Mouse (Mus musculus) macrophage (primary cell): ENCODE data around the gene Ift22. TPM values are rescaled to one million over a fixed set of nuclear protein-coding genes. Genes with fewer than 3 reads are reported as not detected.

Experiments used
- H3K27ac ChIP-seq: fragments of 350-480 bp; formaldehyde crosslinking; 2 replicates; pipeline ENCODE4 v1.9.0; 2021
- H3K36me3 ChIP-seq: fragments of 350-480 bp; formaldehyde crosslinking; 2 replicates; pipeline ENCODE4 v1.9.0; 2021; ENCODE audit errors: inconsistent target
- H3K4me3 ChIP-seq: fragments of 350-480 bp; formaldehyde crosslinking; 2 replicates; pipeline ENCODE4 v1.9.0; 2021; ENCODE audit errors: inconsistent target
- H3K79me2 ChIP-seq: fragments of 350-480 bp; formaldehyde crosslinking; 2 replicates; pipeline ENCODE4 v1.9.0; 2021; ENCODE audit errors: inconsistent target
- WGBS: methylation state at CpG from one replicate; pipeline ENCODE4 v1.1.7; 2026; ENCODE audit warnings: inconsistent platforms; ENCODE audit not compliant: missing documents; 5-methylcytosine and 5-hydroxymethylcytosine counted together
- polyA plus RNA-seq: library from polyadenylated mRNA; stranded (reverse); fragments of 250-400 nt; gene quantifications from 3 replicates; pipeline ENCODE4 v1.2.4, GENCODE M21; 2018; ENCODE audit warnings: inconsistent platforms
- total RNA-seq, 78 experiments: library from RNA; depleted of rRNA; stranded (reverse); fragments of 250-400 nt; gene quantifications; 1 replicate in 9 of 78; 2 replicates in 24 of 78; 3 replicates in 43 of 78; 4 replicates in 2 of 78; pipeline ENCODE4 v1.2.4; 2018; ENCODE audit warnings: inconsistent platforms in 56 of 78

Ift22 gene
- 10 to 100 TPM in 22 of 26 experiments, 1 to 10 TPM in 4; 4.6 to 71.3 (median 30.8) TPM for total RNA-seq (2018; cell fraction: chromatin; rRNA removed)
- 10 to 100 TPM; 14.9 to 60.6 (median 30.4) TPM for total RNA-seq (2018; cell fraction: cytosol; rRNA removed)
- 10 to 100 TPM in 23 of 26 experiments, 1 to 10 TPM in 3; 4.8 to 55.6 (median 24.6) TPM for total RNA-seq (2018; cell fraction: nucleus; rRNA removed)
- 17.1 to 26.4 TPM (median 22.7 TPM) in 3 replicates for polyA plus RNA-seq

DNA sequence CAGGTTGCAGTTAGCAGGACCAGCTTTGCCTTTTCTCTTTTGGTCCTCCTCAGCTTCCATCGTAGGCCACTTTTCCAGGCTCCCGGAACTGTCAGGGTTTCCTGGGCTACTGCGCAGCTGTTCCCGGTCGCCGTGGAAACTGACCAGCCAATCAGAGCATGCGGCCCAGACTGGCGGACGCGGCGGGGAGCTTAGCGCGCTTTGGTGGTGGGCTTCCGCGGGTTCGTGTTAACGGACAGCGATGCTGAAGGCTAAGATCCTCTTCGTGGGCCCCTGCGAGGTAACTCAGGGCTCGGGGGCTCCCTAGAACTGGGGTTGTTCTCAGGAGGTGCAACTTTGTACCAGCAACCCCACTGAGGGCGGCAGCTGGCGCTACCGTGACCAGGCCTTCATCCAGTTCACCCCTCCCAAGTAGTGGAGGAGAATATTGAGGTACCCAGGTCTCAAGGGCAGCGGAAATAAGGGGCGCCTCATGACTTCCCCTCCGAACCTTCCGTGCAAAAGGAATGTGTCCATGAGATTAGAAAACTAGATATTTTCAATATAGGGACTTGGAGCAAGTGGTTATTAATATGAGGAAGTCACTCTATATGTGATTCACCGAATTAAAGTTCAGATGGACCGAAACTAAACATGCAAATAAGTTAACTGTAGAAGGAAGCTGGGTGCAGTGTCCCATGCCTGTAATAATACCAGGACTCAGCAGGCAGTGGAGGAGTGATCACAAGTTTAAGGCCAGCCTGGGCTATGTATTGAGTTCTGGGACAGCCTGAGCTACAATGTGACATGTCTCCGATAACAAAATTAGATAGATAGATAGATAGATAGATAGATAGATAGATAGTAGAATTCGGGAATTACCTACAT is at the start of gene Ift22:
TSS of gene Ift22 (plus strand) at position 160 of the 867 bp plus-strand sequence.
- H3K27ac ChIP-seq: peak within 1 kb of the TSS; percentile 47
- peak within 1 kb of the TSS; percentile 82 for H3K4me3 ChIP-seq
- WGBS: 5% methylated on average over 32 of the region's 32 CpGs
- H3K79me2 ChIP-seq: peaks cover 18% of the 10 kb centered on the region
- peaks cover 25% of the 10 kb centered on the region for H3K36me3 ChIP-seq

DNA sequence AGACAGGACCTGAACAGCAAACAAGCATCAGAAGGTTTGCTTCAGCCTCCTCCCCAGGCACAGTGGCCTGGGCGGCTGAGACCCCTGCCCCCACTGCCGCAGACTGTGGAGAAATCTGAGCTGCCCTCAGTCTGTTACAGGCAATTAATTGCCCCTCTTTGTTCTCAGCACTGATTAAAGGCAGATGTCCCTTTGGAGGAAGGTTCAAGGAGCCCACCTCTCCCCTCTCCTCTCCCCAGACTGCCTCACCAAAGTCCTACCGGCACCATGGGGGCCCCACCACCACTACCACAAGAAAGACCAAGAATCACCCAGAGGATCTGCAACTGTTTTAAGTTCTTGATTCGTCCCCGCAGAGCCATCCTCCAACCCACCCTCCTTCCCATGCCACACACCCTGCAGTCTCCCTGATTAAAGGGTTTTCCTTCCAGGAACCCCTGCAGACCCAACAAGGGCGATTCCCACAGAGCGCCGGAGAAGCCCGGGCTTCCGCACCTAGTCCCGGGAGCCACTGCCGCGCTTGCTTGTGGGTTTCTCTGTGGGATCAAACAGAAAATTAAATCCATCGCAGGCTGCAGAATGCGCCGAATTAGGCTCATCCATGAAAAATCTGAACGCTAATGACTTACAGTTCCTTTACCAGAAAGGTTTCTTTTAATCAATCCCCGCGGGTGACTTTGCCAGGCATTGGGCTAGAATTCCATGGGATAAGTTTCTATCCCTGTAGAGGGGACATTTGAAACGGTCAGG is 46.6 kb upstream of the Ift22 start:
- H3K36me3 ChIP-seq: no peaks in the 10 kb centered on the region
- WGBS: 94% methylated on average over 19 of the region's 20 CpGs
- H3K79me2 ChIP-seq: no peaks in the 10 kb centered on the region
- H3K4me3 ChIP-seq: no peak overlapping the region
- no peak overlapping the region for H3K27ac ChIP-seq

DNA sequence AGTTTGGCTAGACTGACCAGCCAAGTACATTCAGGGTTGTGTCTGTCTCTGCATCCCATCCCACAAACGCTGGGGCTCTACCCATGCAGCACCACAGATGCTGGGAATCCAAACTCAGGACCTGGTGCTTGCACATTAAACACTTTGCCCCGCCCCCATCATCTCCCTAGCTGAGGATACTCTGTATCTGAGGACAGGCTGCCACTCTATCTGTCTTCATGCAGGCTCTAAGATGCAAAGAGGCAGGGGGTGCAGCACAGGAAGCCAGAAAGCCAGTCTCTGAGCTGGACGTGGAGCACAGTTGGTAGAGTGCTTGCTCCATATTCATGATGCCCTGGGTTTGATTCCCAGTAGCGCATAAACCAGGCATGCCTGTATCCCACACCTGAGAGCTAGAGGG is 45.1 kb upstream of the Ift22 start:
- H3K27ac ChIP-seq: no peak overlapping the region
- no peaks in the 10 kb centered on the region for H3K79me2 ChIP-seq
- H3K36me3 ChIP-seq: no peaks in the 10 kb centered on the region
- no peak overlapping the region for H3K4me3 ChIP-seq
- 73% methylated on average over 4 of the region's 4 CpGs for WGBS

DNA sequence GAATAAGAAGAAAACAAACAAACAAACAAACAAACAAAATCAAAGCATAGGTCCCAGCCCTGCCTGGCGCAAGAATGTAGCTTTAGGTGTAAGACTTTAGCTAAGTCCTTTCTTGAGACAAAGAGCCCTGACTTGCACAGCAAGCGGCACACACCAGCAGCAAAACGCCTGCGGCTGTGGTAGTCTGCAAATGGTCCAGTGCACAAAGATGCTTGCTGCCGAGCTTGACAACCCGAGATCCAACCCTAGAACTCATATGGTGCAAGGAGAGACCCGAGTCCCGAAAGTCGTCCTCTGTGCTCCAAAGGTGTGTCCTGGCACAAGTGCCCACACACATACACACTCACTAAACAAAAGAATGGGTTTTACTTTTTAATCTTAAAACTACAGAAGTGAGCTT is 44.7 kb upstream of the Ift22 start:
- Histone ChIP-seq H3K79me2 (no peaks in the 10 kb centered on the region), H3K36me3 (no peaks in the 10 kb centered on the region), H3K27ac (no peak overlapping the region), H3K4me3 (no peak overlapping the region)
- 89% methylated on average over 9 of the region's 9 CpGs for WGBS

DNA sequence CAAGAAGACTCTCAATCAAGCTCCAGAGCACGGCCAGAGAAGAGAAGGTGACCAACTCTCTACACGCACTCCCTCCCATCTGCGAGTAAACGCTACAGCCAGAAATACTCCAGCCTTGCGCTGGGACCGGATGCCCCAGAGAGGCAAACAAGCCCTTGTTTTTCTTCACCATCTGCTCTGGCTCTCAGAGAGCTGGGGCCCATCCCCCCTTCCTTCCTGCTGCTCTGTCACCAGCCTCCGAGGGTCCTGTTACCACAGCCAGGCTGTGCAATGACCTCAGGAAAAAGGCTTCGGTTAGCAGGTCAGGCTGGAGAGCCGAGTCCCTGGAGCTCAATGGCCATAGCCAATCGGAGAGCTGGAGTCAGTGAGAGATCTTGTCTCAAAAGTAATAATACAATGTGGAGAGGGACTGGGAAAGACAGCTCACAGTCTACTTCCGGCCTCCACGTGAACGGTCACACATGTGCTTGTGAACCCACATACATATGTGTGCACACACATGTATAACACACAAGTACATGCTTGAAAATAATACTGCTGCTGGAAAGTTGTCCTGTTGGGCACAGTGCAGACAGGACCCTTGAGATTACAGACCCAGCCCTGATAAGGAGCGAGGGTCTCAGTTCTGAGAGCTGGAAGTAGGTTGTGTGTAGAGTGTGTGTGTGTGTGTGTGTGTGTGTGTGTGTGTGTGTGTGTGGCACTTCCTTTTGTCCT is 43.8 kb upstream of the Ift22 start:
- H3K79me2 ChIP-seq: no peaks in the 10 kb centered on the region
- 10% methylated on average over 14 of the region's 14 CpGs for WGBS
- no peak overlapping the region for H3K4me3 ChIP-seq
- no peaks in the 10 kb centered on the region for H3K36me3 ChIP-seq
- H3K27ac ChIP-seq: no peak overlapping the region

DNA sequence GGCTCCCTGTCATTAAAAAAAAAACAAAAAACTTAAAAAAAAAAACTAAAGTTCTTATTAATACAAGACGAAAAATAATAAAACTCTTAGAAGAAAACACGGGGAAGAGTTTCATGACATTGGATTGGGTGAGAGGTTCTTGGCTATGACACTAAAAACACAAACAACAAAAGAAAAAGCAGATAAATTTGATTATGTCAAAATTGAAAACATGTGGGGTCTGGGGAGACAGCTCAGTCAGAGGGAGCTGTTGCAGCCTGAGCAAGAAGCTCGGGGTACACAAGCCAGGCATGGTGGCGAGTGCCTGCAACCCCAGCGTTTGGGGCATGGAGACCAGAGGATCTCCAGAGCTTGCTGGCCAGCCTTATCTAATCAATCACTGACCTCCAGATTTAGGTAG is 40.2 kb upstream of the Ift22 start:
- no peak overlapping the region for H3K4me3 ChIP-seq
- no peaks in the 10 kb centered on the region for H3K79me2 ChIP-seq
- no peak overlapping the region for H3K27ac ChIP-seq
- no peaks in the 10 kb centered on the region for H3K36me3 ChIP-seq
- 91% methylated on average over 5 of the region's 5 CpGs for WGBS

DNA sequence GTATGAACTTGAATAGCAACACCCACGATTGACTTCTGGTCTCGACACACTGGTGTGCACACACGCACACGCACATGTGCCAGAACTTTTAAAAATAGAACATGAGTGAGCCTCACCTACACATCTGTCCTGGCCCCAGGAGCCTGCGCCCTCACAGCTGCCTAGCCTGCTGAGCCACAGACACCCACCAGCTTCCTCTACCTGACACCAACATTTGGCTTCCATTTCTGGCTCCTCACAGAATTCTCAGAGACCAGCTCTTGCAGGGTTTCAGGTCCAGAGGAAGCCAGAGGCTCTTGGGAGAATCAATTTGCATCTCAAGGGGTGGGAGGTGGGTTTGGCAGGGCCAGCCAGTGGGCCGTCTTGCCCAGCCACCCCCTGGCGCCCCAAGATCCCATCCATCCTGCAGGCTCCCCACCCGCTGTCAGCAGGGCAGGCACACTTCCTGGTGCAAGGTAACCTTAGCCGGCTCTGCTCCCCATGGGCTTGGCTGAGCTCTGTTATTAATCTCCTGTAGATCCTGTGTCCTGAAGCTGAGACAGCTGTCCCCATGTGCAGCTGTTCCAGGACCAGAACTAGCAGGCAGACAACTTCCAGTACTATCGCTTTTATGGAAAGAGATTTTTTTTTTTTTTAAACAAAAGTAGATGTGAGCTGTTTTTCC is 38.4 kb upstream of the Ift22 start:
- WGBS: 49% methylated on average over 7 of the region's 10 CpGs
- Histone ChIP-seq H3K79me2 (no peaks in the 10 kb centered on the region), H3K36me3 (no peaks in the 10 kb centered on the region), H3K27ac (no peak overlapping the region), H3K4me3 (no peak overlapping the region)

DNA sequence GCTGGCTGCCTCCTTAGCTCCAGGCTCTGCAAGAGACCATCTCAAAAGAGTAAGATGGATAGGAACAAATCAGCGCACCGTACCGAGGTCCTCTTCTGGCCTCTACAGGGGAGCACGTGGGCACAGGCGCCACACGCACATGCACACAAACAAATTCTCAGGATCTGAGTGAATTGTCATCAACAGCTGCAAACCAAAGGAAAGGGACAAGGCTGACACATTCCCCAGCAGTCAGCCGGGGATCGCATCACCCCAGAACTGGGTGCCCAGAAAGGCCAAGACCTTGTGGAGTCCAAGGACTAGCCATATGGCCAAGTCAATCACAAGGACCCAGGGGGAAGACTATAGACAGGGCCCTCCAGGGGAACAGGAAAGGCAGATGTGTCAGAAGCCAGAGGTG is 35.5 kb upstream of the Ift22 start:
- Histone ChIP-seq H3K27ac (no peak overlapping the region), H3K36me3 (no peaks in the 10 kb centered on the region), H3K79me2 (no peaks in the 10 kb centered on the region), H3K4me3 (no peak overlapping the region)
- WGBS: 96% methylated on average over 8 of the region's 8 CpGs

DNA sequence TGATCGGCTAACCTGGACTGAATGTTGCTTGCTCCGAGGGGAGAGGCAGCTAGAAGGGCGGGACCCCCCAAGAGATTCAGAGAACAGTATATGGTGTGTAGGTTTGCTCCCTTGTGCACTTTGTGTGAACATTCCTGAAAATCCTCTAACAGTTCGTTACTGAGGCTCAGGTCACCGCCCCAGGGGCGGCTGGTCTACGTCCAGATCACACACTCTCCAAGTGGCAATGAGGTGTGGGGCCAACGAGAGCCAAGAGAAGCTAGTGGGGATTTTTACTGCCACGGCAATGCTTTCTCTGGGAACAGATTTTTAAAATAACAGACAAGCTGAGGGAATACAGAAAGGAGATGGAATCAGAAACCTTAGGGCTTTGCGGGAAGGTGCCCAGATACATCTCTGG is 33.7 kb upstream of the Ift22 start:
- H3K79me2 ChIP-seq: no peaks in the 10 kb centered on the region
- H3K4me3 ChIP-seq: no peak overlapping the region
- H3K27ac ChIP-seq: no peak overlapping the region
- no peaks in the 10 kb centered on the region for H3K36me3 ChIP-seq
- 94% methylated on average over 10 of the region's 10 CpGs for WGBS

DNA sequence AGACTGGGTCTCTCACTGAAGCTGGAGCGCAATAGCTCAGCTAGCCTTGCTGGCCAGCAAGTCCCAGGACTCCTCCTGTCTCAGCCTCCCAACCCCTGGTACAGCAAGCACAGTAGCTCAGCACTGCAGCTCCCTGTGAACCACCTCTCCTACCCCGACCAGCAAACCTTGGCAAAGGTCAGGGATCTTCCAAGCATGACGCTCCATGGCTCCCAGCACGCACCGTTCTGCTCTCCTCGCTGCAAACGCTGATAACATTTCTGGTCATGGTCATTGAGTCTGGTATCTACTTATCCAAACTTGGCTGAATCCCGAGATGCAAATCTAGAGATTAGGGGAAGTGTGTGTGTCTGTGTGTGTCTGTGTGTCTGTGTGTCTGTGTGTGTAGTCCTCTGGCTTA is 27.8 kb upstream of the Ift22 start:
- Histone ChIP-seq H3K79me2 (no peaks in the 10 kb centered on the region), H3K4me3 (no peak overlapping the region), H3K36me3 (no peaks in the 10 kb centered on the region), H3K27ac (no peak overlapping the region)
- WGBS: 82% methylated on average over 8 of the region's 8 CpGs

DNA sequence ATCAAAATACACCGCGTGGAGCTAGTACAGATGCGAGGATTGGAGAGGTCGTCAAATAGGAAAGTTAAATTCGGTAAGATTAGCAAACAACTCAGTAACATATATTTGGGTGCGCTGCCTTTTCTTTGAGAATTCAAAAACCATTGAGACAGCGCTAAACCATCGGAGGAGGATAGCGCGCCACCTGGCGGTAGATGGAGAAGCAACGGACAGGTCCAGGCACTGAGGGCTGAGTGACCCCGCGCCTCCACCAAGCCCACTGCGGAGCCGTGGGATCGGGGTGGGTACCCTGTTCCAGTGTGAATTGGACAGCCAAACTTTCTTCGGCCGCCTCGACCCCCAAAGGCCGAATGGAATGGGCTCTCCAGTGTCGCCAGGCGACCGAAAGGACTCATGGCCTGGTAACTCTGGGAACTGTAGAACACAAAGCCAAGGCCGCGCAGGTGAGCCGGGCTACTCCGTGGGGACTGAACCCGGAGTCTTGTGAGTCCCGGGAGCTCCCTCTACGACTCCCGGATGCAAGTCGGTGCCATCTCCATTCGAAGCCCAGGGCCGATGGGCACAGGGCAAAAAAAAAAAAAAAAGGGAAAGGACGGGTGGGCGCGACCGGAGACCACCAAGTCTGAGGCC is 26.5 kb upstream of the Ift22 start:
- no peaks in the 10 kb centered on the region for H3K36me3 ChIP-seq
- WGBS: 13% methylated on average over 39 of the region's 39 CpGs
- H3K4me3 ChIP-seq: no peak overlapping the region
- no peak overlapping the region for H3K27ac ChIP-seq
- no peaks in the 10 kb centered on the region for H3K79me2 ChIP-seq

DNA sequence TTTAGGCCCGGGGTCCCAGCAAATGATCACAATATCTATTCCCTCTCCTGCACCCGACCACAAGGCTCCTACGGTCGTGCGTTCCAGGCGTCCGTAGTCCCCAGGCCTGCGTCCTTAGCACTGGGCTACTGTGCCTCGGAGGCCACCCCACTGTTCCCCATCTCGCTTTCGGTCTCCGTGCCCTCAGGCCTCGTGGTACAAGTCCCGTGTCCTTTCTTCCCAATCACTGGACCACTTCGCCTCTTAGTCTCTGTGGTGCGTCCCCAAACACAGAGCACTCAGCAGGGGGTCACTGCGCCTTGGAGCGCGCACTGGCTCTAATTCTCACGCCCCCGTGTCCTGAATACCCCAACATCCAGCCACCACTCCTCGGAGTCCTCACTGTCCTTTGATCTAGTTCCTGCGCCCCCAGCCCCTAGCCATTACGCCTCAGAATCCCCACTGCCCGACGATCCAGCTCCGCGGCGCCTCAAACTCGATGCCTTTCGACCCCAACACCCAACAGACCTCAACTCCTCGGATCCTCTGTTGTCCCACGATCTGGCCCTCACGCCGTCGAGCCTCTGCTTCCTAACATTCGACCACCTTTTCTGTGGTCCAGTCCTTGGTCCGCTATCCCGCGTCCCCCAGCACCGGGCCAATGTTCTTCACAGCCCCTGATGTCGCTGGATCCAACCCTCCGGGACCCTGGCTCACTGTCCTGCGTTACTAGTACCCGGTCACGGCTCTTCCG is 25.7 kb upstream of the Ift22 start:
- H3K36me3 ChIP-seq: no peaks in the 10 kb centered on the region
- WGBS: 7% methylated on average over 47 of the region's 47 CpGs
- H3K4me3 ChIP-seq: no peak overlapping the region
- H3K27ac ChIP-seq: no peak overlapping the region
- H3K79me2 ChIP-seq: no peaks in the 10 kb centered on the region

DNA sequence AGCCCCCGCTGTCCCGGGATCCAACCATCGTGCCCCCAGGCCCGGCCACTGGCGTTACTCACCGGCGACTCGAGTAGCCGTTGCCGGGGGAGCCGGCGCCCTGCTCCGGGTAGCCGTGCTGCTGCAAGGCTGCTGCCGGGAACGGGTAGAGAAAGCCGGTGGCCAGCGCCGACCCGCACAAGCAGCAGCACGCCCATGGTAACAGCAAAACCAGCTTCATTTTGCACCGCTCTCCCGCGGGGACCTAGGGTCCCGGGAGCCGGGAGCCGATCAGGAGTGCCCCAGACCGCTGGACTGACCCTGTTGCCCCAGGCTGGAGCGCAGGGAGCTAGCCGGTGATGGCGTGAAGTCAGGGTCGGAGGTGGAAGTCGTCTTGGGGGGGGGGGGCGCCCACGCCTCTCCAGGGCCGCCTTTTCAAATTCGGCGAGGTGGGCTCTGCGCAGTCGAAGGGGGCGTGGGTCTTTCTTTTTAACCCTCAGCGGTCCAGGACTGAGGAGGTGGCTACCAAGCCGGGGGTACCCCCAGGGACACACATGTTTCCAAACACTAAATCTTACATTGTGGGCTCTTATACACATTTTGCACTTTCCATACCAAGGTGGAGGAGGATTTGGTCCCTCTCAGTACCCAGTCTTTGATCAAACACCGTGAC is 25.0 kb upstream of the Ift22 start, which contains the start of gene Col26a1:
TSS of gene Col26a1 (minus strand) at position 422 of the 652 bp plus-strand sequence.
- no peaks in the 10 kb centered on the region for H3K36me3 ChIP-seq
- no peak within 1 kb of the TSS for H3K4me3 ChIP-seq
- 4% methylated on average over 44 of the region's 44 CpGs for WGBS
- H3K27ac ChIP-seq: no peak within 1 kb of the TSS
- H3K79me2 ChIP-seq: no peaks in the 10 kb centered on the region
